Mouse (Mus musculus): ENCODE measurements around the gene Tmem235. TPM values are rescaled to one million over a fixed set of nuclear protein-coding genes. Genes with fewer than 3 reads are reported as not detected.
A peak's percentile ranks its signal among the peaks of the same experiment; 100 is the strongest.

Gene Tmem235
- total and polyA plus RNA-seq, 3 experiments: not detected

- Histone ChIP-seq H3K4me2 (ENCODE audit: insufficient read depth, low read depth, poor library complexity, severe bottlenecking) (no peak overlapping the region), H3K27me3 (replicated peaks) (peaks cover 37% of the 10 kb centered on the region), H3K79me2 (replicated peaks; ENCODE audit: control insufficient read depth, extremely low read depth, insufficient read depth, poor library complexity, severe bottlenecking) (no peaks in the 10 kb centered on the region), H3K36me3 (replicated peaks in 1 of 2; ENCODE audit: control insufficient read depth in 1 of 2, insufficient read depth in 1 of 2, low read length in 1 of 2) (no peaks in the 10 kb centered on the region), H3K4me3 (replicated peaks in 1 of 3; ENCODE audit: low read depth in 2 of 3, low read length in 2 of 3, poor library complexity in 1 of 3) (no peak overlapping the region), H3K9ac (ENCODE audit: insufficient read depth, low read depth) (no peak overlapping the region), H3K27ac (ENCODE audit: insufficient read depth, low read depth) (no peak overlapping the region), H3K9me3 (replicated peaks; ENCODE audit: low read length) (no peaks in the 10 kb centered on the region), H3K4me1 (ENCODE audit: control insufficient read depth in 1 of 2, insufficient read depth in 2 of 2) (peaks cover 12 to 29% of the 10 kb centered on the region in 2 experiments)
- no peak for TF ChIP-seq KAT2A (IDR thresholded peaks at IDR 0.05; ENCODE audit: insufficient replicate concordance, low read length)
- no peak for TF ChIP-seq POLR2A (IDR thresholded peaks at IDR 0.05; ENCODE audit: low read depth, low read length)
- no peak for TF ChIP-seq PAX5 (IDR thresholded peaks at IDR 0.05; ENCODE audit: low read length)
- no peak for TF ChIP-seq ETS1 (conservative IDR thresholded peaks at IDR 0.05; ENCODE audit: low read depth, low read length)
- no peak for TF ChIP-seq CHD2 (IDR thresholded peaks at IDR 0.05; ENCODE audit: low read length)
- TF ChIP-seq BHLHE40 (IDR thresholded peaks at IDR 0.05; ENCODE audit: low read depth, low read length): no peak
- TF ChIP-seq POLR2AphosphoS2 (IDR thresholded peaks at IDR 0.05; ENCODE audit: low read depth, low read length): no peak
- TF ChIP-seq ELF1 (IDR thresholded peaks at IDR 0.05; ENCODE audit: low read depth, low read length): no peak
- no peak for TF ChIP-seq ZC3H11A (IDR thresholded peaks at IDR 0.05; ENCODE audit: low read depth, low read length)
- TF ChIP-seq USF1 (IDR thresholded peaks at IDR 0.05; ENCODE audit: low read depth, low read length): no peak
- no peak for TF ChIP-seq TBP (conservative IDR thresholded peaks at IDR 0.05; ENCODE audit: low read depth, low read length)
- TF ChIP-seq E2F4 (IDR thresholded peaks at IDR 0.05; ENCODE audit: insufficient replicate concordance, low read depth, low read length): no peak
- TF ChIP-seq RCOR1 (conservative IDR thresholded peaks at IDR 0.05; ENCODE audit: low read depth, low read length): no peak
- TF ChIP-seq ZKSCAN1 (IDR thresholded peaks at IDR 0.05; ENCODE audit: borderline replicate concordance, low read depth, low read length): no peak
- TF ChIP-seq USF2 (conservative IDR thresholded peaks at IDR 0.05; ENCODE audit: low read depth, low read length): no peak
- TF ChIP-seq CTCF (conservative IDR thresholded peaks at IDR 0.05 in 1 of 2, IDR thresholded peaks at IDR 0.05 in 1 of 2; ENCODE audit: low read depth in 2 of 2, low read length in 2 of 2): no peak
- no peak for TF ChIP-seq JUND (conservative IDR thresholded peaks at IDR 0.05; ENCODE audit: low read depth, low read length)
- no peak for TF ChIP-seq MAX (IDR thresholded peaks at IDR 0.05; ENCODE audit: low read length)
- in situ Hi-C loops (cut with MboI; ENCODE audit: low pct_ligation_motif_present, low pct_unique_long_range_greater_than_20kb, low sequenced_read_pairs) (loop anchor here (5.0 to 10.0 kb wide), 2 partner anchors 226 to 349 kb away; no protein-coding TSS in a partner anchor), dilution Hi-C loops (cut with MboI; ENCODE audit: extremely low pct_ligation_motif_present, extremely low pct_unique_long_range_greater_than_20kb, low sequenced_read_pairs) (no loop called here)
- no peak for DNase-seq (ENCODE audit: extremely low read depth)
Measured at GRCm38 (mm10) chr11:117865988-117866387, 5.4 kb downstream of the Tmem235 start.

GRCm38 (mm10) chr11:117870688-117871365 is 10.3 kb downstream of the Tmem235 start:
- H3K4me1 ChIP-seq (ENCODE audit: control insufficient read depth in 1 of 2, insufficient read depth in 2 of 2): peaks cover 23 to 38% of the 10 kb centered on the region in 2 experiments
- H3K9ac ChIP-seq (ENCODE audit: insufficient read depth, low read depth): no peak overlapping the region
- H3K9me3 ChIP-seq (replicated peaks; ENCODE audit: low read length): peaks cover 4% of the 10 kb centered on the region
- H3K36me3 ChIP-seq (replicated peaks in 1 of 2; ENCODE audit: control insufficient read depth in 1 of 2, insufficient read depth in 1 of 2, low read length in 1 of 2): no peaks in the 10 kb centered on the region
- H3K4me3 ChIP-seq (replicated peaks in 1 of 3; ENCODE audit: low read depth in 2 of 3, low read length in 2 of 3, poor library complexity in 1 of 3): no peak overlapping the region
- H3K4me2 ChIP-seq (ENCODE audit: insufficient read depth, low read depth, poor library complexity, severe bottlenecking): no peak overlapping the region
- in situ Hi-C loops (cut with MboI; ENCODE audit: low pct_ligation_motif_present, low pct_unique_long_range_greater_than_20kb, low sequenced_read_pairs) (loop anchor here (5.0 kb wide), 2 partner anchors 96 to 151 kb away; no protein-coding TSS in a partner anchor), dilution Hi-C loops (cut with MboI; ENCODE audit: extremely low pct_ligation_motif_present, extremely low pct_unique_long_range_greater_than_20kb, low sequenced_read_pairs) (no loop called here)
- DNase-seq (ENCODE audit: extremely low read depth): peak; percentile 92
- H3K27ac ChIP-seq (ENCODE audit: insufficient read depth, low read depth): no peak overlapping the region
- no peaks in the 10 kb centered on the region for H3K79me2 ChIP-seq (replicated peaks; ENCODE audit: control insufficient read depth, extremely low read depth, insufficient read depth, poor library complexity, severe bottlenecking)
- peaks cover 58% of the 10 kb centered on the region for H3K27me3 ChIP-seq (replicated peaks)
- TF ChIP-seq POLR2A (IDR thresholded peaks at IDR 0.05; ENCODE audit: low read depth, low read length): no peak
- TF ChIP-seq KAT2A (IDR thresholded peaks at IDR 0.05; ENCODE audit: insufficient replicate concordance, low read length): no peak
- TF ChIP-seq SIN3A (IDR thresholded peaks at IDR 0.05; ENCODE audit: low read length): peak; percentile 23; the same call in 1 of the 2 replicates
- TF ChIP-seq PAX5 (IDR thresholded peaks at IDR 0.05; ENCODE audit: low read length): no peak
- no peak for TF ChIP-seq TBP (conservative IDR thresholded peaks at IDR 0.05; ENCODE audit: low read depth, low read length)
- TF ChIP-seq ZKSCAN1 (IDR thresholded peaks at IDR 0.05; ENCODE audit: borderline replicate concordance, low read depth, low read length): no peak
- TF ChIP-seq MAZ (IDR thresholded peaks at IDR 0.05; ENCODE audit: low read depth, low read length): peak; percentile 84; the same call in 1 of the 2 replicates
- TF ChIP-seq EP300 (IDR thresholded peaks at IDR 0.05; ENCODE audit: low read length): no peak
- no peak for TF ChIP-seq USF2 (conservative IDR thresholded peaks at IDR 0.05; ENCODE audit: low read depth, low read length)
- TF ChIP-seq JUND (conservative IDR thresholded peaks at IDR 0.05; ENCODE audit: low read depth, low read length): peak; percentile 50; the same call in 1 of the 2 replicates
- TF ChIP-seq TCF12 (IDR thresholded peaks at IDR 0.05; ENCODE audit: low read depth, low read length): peak; percentile 63; the same call in 1 of the 2 replicates
- TF ChIP-seq MAX (IDR thresholded peaks at IDR 0.05; ENCODE audit: low read length): no peak
- no peak for TF ChIP-seq HCFC1 (IDR thresholded peaks at IDR 0.05; ENCODE audit: low read depth, low read length)
- TF ChIP-seq ZNF384 (IDR thresholded peaks at IDR 0.05; ENCODE audit: low read depth, low read length): no peak
- TF ChIP-seq MEF2A (IDR thresholded peaks at IDR 0.05; ENCODE audit: borderline replicate concordance, low read depth, low read length): peak; percentile 63
- TF ChIP-seq GABPA (IDR thresholded peaks at IDR 0.05; ENCODE audit: insufficient replicate concordance, low read depth, low read length): no peak
- TF ChIP-seq SMC3 (IDR thresholded peaks at IDR 0.05; ENCODE audit: low read depth, low read length): peak; percentile 99
- no peak for TF ChIP-seq RCOR1 (conservative IDR thresholded peaks at IDR 0.05; ENCODE audit: low read depth, low read length)
- TF ChIP-seq RAD21 (IDR thresholded peaks at IDR 0.05; ENCODE audit: low read depth, low read length): no peak; the same call in none of the 2 replicates
- no peak for TF ChIP-seq ETS1 (conservative IDR thresholded peaks at IDR 0.05; ENCODE audit: low read depth, low read length)
- TF ChIP-seq MAFK (IDR thresholded peaks at IDR 0.05; ENCODE audit: insufficient replicate concordance, low read length): no peak
- no peak; the same call in 1 of the 2 replicates for TF ChIP-seq BHLHE40 (IDR thresholded peaks at IDR 0.05; ENCODE audit: low read depth, low read length)

Measured in CH12.LX (cell line).